Mouse (Mus musculus) heart, adult 11 months (tissue): ENCODE data around the gene Tnfsf12.
"Not testable (repeated sequence)": the region's sequence is repeated elsewhere in the genome, so short reads cannot be mapped to it uniquely, and the experiment has no call there.

Experiments used
- DNase-seq: peaks from one replicate; pipeline ENCODE4 v3.0.0; 2022

The Tnfsf12 gene

GRCm38 (mm10) chr11:69703814-69704612 lies 8.4 kb upstream of the Tnfsf12 start:
- DNase-seq, result peak; percentile 60

- not testable (repeated sequence) for DNase-seq
These were observed 7.7 kb upstream of the Tnfsf12 start for GRCm38 (mm10) chr11:69703381-69703780.

- not testable (repeated sequence) for DNase-seq
These were observed 7.2 kb upstream of the Tnfsf12 start for GRCm38 (mm10) chr11:69702886-69703285.

- DNase-seq, result peak; percentile 84
These were observed 3.9 kb upstream of the Tnfsf12 start for GRCm38 (mm10) chr11:69699595-69699994.

GRCm38 (mm10) chr11:69698574-69698973 lies 2.9 kb upstream of the Tnfsf12 start:
- DNase-seq, result no peak

- peak; percentile 72 for DNase-seq
These were observed 1.7 kb upstream of the Tnfsf12 start for GRCm38 (mm10) chr11:69697396-69697795.

GRCm38 (mm10) chr11:69695046-69695360 lies 646 bp downstream of the Tnfsf12 start:
- DNase-seq, result no peak

GRCm38 (mm10) chr11:69693421-69693965 lies 2.2 kb downstream of the Tnfsf12 start:
- peak; percentile 93 for DNase-seq

- peak; percentile 92 for DNase-seq
These were observed 2.8 kb downstream of the Tnfsf12 start for GRCm38 (mm10) chr11:69692863-69693262.

GRCm38 (mm10) chr11:69692196-69692811 lies 3.3 kb downstream of the Tnfsf12 start:
- peak; percentile 98 for DNase-seq

- peak; percentile 90 for DNase-seq
These were observed 5.8 kb downstream of the Tnfsf12 start for GRCm38 (mm10) chr11:69689891-69690290.

- peak; percentile 90 for DNase-seq
These were observed 8.6 kb downstream of the Tnfsf12 start for GRCm38 (mm10) chr11:69687061-69687460.

GRCm38 (mm10) chr11:69686377-69686776 lies 9.3 kb downstream of the Tnfsf12 start:
- peak; percentile 99 for DNase-seq

GRCm38 (mm10) chr11:69685526-69686148 lies 10.0 kb downstream of the Tnfsf12 start, which contains the start of gene Tnfsf13:
TSS of gene Tnfsf13 (minus strand) at chr11:69685784.
- DNase-seq, result peak; percentile 100

- DNase-seq, result no peak
These were observed 10.7 kb downstream of the Tnfsf12 start for GRCm38 (mm10) chr11:69684936-69685335.

- DNase-seq, result peak; percentile 95
These were observed 11.4 kb downstream of the Tnfsf12 start for GRCm38 (mm10) chr11:69684128-69684745.

GRCm38 (mm10) chr11:69683576-69683975 lies 12.1 kb downstream of the Tnfsf12 start:
- DNase-seq, result peak; percentile 91

- DNase-seq, result peak; percentile 98
These were observed 12.7 kb downstream of the Tnfsf12 start for GRCm38 (mm10) chr11:69682840-69683533.

- DNase-seq, result no peak
These were observed 13.3 kb downstream of the Tnfsf12 start for GRCm38 (mm10) chr11:69682209-69682839.

GRCm38 (mm10) chr11:69681314-69682208 lies 14.1 kb downstream of the Tnfsf12 start, which contains the start of gene Senp3:
TSS of gene Senp3 (minus strand) at chr11:69682084.
- DNase-seq, result peak; percentile 100
